Mouse (Mus musculus): ENCODE measurements around the gene Plcb3.

Gene Plcb3

DNA sequence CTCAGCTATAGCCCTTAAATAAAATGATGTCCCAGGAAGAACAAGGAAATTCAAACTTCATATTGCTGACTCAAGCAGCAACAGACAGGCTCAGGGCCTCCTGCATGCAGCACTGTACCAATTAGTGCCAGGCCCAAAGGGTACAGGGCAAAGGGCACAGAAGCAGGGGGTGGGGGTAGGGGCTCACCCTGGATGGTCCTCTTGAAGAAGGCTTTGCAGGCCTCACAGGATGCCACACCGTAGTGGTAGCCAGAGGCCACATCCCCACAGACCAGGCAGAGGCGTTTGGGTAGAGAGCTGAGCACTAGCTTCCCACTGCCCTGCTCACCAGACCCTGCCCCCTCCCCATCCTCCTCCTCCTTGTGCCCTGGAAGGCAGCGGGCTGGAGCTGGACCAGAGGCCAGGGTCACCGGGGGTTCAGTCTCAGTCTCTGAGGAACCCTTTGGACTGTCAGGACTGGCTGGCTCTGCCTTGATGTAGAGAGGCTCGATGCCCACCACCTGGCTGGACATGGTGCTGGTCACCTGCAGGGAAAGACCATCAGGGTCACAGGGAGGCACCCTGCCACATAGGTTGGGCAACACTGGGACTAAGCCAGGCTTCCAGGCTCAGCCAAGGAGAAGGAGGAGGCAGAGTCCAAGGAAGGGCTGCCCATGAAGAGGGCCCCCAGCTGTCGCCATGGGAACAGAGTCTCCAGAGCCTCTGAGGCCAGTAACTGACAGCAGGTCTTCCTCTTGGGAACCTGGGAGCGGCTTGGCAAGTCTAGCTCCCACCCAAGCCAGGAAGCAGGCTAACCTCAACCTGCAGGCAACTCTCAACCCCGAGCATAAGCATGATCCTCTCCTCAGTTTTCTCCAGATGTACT, 56.2 kb downstream of the Plcb3 start:
- peak; percentile 92 for DNase-seq (ENCODE audit: low spot score)

DNA sequence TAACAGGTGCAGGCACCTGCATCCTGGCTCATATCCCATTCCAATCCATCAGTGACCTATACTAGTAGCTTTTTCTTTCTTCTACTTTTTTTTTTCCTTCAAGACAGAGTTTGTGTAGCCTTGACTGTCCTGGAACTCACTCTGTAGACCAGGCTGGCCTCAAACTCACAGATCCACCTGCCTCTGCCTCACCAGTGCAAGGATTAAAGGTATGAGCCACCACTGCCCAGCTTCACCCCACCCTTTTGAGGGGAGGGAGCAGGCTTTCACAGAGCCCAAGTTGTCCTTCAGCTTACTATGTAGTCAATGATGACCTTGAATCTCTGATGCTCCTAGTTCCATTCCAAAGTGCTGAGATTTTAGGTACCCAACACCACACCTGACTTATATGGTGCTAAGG, 56.8 kb downstream of the Plcb3 start:
- no peak for DNase-seq (ENCODE audit: low spot score)

DNA sequence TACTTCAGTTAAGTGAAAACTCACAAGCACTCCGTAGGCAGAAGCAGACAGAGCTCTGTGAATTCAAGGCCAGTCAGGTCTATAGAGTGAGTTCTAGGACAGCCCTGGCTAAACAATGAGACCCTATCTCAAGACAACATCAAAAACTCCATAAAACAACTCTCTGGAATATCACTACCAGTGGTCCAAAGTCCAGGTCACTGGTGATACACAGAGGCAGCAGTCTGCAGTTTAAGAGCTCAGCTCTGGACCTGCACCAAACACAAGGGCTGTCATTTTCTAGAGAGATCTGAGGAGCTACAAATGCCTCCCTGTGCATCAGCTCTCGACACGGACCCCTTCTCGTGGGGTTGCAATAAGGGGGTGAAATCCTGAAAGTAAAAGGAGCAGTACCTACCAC, 57.9 kb downstream of the Plcb3 start:
- DNase-seq (ENCODE audit: low spot score), result no peak

DNA sequence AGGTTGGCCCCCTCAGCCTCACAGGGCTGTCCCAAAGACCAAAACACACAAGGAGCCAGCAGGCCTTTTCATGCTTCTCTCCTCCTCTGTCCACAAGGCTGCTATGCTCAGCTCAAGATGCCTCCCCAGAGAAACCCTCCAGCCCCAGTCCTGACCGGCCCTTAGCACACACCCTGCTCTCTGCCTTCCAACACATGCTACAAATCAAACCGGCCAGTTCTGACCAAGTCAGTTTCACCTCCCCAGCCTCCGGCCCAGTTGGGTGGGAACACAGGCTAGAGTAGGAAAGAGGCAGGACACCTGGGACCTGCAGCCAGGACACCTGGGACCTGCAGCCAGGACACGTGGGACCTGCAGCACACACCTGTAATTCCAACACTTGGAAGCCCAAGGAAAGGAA, 59.8 kb downstream of the Plcb3 start:
- DNase-seq (ENCODE audit: low spot score), result no peak

DNA sequence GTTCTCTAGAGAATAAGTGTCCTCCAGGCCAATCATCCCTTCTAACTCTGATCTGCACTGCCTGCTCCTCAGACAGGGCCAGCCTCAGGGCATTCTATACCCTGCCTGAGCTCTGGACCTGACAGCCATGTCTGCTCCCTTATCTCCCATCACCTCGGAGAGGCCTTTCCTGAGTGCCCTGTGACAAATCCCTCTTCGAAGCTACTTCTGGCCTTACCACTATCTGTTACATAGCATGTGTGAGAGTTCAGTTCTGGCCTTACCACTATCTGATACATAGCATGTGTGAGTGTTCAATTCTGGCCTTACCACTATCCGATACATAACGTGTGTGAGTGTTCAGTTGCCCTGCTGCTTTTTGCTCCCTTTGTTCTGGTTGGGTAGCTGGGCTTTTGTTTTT, 61.0 kb downstream of the Plcb3 start:
- DNase-seq (ENCODE audit: low spot score), result no peak

DNA sequence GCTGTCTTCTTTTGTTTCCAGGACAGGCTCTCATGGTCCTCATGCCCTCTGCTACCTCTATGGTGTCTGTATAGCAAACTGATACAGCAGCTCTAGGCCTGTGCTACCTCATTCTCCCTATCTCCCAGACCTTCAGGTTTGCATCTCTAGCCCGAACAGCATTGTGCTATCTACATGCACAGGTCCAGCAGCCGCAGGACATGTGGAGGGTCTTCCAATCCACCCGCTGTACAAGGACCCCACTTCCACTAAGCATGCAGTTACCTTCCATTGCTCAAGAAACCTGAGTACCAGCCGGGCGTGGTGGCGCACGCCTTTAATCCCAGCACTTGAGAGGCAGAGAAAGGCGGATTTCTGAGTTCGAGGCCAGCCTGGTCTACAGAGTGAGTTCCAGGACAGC, 61.7 kb downstream of the Plcb3 start:
- no peak for DNase-seq (ENCODE audit: low spot score)

DNA sequence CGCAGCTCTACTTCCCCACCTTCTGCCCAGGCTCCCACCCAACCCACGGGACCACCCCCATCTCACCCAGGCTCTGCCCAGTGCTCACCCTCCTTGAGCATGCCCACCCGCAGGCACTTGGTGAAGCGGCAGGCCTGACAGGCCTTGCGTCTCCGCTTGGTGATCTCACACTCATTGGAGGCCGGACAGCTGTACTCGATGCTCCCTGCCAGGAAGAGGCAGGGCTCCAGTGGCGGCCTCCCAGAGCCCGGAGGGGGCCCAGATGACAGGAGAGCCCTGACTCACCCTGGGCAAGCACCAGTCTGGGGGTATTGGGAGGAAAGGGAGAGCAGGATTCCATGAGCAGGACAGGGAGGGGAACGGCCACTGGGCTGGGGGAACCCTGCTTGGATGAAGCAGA, 62.3 kb downstream of the Plcb3 start:
- no peak for DNase-seq (ENCODE audit: low spot score)

DNA sequence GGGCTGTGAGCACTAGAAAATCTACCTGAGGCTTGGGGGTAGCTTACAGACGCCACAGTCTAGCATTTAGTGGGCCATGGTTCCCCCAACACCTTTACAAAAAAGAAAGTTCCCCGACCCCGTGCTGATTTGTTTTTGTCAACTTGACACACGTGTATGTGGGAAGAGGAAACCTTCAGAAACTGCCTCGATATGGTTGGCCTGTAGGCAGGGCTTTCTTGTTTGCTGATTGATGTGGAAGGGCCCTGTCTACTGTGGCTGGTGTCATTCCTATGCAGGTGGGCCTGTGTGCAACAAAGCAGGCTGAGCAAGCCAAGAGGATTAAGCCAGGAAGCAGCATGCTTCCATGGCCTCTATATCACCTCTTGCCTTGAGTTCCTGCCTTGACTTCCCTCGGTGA, 63.2 kb downstream of the Plcb3 start:
- no peak for DNase-seq (ENCODE audit: low spot score)

DNA sequence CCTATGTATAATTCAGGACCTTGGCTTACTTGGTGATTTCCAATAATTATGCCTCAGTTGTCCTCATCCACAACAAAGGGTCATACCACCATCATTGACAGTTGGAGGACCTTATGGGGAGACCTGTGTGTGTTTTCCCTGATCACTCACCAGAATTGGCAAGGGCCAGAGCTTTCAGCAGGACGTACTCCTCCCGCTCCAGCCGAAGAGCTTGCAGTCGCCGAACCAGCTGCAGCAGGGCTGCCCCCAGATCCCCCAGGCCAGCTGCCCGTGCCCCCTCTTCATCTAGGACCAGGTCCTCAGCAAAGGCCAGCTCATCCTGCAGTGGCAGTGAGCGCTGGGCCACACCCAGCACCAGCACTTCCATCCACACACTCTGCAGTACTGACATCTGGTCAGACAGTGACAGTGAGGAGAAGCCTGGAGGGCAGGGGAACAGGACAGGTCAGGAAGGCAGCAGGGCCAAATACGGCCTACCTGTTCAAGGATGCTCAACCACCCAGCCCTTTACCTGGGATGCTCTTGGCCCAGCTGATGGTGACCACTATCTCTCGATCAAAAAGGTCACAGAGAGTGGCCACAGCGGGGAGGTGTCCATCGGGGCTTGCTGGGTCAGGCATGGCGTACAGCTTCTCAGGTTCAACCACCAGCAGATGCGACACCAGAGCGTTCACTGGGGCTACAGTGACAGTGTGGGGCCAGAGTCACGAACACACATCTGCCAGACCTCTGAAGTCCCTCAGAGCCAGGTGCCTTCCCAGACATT, 63.9 kb downstream of the Plcb3 start:
- no peak for DNase-seq (ENCODE audit: low spot score)

DNA sequence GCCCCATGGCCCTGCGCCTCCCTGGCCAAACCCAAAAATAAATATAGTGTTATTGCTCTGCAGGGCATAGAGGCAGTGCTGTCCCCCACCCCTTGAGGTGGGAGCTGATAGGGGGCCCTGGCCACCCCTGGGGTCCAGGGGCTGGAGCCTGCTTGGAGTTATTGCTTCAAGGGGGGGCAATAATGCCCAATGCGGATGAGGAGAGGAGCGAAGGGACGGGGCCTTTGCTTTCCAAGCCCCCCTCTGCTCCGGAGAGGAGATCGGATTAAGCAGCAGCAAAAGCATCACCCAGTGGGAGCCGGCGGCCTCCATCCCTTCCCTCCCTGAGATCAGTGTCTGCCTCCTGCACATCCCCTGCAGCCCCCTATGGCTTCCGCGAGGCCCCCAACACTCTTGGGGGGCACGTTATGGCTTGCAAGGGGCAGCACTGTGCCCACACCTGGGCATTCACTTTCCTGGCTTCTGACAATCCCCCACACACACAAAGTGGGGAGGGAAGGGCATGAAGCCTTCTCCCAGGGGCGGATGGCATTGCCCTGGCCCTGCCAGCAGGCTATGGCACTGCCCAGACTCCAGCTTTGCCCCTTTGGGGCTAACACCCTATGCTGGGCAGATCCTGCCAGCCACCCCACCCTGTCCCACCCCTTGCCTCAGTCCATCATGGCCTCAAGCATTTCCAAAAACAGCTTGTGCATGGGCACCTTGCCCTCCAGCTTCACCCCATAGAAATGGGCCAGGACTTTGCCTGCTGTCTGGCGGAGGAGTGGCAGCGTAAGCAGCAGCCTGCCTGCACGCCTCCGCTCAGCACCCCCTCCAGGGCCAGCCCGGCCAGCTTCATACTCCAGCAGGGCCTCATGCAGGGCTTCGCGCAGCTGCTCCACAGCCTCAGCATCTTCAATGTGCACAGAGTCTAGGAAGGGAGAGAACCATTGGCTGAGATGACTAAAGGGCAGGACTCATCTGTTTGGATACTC, 64.9 kb downstream of the Plcb3 start:
- DNase-seq (ENCODE audit: low spot score), result no peak

DNA sequence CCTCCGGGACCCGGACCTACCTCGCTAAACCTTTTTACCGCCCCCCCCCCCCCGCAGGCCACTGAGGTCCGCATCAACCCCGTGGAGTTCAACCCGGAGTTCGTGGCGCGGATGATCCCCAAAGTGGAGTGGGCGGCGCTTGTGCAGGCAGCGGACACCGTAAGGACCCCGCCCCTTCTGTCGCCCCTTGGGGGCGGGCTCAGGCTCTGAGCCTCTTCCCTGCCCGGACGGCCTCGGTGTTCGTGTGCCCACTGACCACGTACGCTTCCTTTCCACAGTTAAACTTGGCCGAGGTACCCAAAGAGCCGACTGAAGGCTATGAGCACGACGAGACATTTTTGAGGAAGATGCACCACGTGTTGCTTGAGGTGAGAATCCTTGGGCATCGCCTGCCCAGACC, 66.0 kb downstream of the Plcb3 start:
- peak; percentile 67 for DNase-seq (ENCODE audit: low spot score)

DNA sequence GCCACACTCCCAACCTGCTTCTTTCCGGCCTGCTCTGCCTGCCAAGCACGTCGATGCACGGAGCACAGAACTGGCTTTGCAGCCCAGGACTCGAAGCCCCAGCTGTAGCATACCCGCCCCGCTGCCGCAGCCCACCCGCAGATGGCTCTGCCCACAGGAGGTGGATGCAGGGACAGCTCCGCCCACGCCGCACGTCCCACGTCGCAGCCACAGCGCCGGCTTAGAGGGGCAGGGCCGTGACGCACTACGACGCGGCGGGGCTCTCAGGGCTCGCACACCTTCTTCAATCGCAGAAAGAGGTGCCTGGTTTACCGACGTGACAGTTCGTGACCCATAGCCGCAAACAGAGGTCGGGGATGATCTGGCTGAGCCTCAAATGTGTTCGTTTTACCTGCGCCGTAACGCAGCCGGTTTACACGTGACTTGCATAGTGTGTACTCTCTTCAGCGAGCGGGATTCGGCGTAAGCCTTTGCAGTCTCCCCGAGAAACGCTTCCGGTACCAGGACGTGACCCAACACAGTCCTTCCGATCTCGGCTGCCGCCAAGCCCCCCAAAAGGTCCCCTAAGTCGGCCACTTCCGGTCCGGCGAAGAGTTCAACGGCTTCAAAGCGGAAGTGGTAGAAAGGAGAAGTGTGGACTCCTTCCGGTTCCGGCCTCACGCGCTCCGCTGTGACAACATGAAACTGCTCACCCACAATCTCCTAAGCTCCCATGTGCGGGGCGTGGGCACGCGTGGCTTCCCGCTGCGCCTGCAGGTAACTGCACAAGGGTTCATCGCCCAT, 66.6 kb downstream of the Plcb3 start, which contains the start of the genes Trmt112 and Prdx5:
Gene Trmt112, plus strand, starts transcription at position 192 of the 783 bp plus-strand sequence.
Gene Prdx5, minus strand, starts transcription at position 600 of the 783 bp plus-strand sequence.
- DNase-seq (ENCODE audit: low spot score), result peak; percentile 98

DNA sequence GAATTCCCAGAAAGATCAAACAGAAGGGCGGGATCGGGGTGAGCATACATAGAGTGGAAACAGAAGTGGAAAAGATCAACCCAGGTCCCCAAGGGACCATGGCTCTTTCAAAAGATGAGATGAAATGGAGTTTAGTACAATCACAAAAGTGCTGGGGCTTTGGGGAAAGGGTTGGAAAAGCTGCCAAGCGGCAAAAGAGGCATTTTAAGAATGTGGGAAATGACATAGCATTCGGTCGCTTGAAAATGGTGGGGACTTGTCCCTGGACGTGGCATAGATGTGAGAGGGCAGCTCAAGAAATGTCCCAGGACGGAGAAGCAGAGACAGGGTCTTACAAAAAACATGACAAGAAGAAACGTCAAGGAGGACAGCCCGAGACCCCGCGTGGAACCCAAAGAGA, 67.2 kb downstream of the Plcb3 start:
- peak; percentile 46 for DNase-seq (ENCODE audit: low spot score)

DNA sequence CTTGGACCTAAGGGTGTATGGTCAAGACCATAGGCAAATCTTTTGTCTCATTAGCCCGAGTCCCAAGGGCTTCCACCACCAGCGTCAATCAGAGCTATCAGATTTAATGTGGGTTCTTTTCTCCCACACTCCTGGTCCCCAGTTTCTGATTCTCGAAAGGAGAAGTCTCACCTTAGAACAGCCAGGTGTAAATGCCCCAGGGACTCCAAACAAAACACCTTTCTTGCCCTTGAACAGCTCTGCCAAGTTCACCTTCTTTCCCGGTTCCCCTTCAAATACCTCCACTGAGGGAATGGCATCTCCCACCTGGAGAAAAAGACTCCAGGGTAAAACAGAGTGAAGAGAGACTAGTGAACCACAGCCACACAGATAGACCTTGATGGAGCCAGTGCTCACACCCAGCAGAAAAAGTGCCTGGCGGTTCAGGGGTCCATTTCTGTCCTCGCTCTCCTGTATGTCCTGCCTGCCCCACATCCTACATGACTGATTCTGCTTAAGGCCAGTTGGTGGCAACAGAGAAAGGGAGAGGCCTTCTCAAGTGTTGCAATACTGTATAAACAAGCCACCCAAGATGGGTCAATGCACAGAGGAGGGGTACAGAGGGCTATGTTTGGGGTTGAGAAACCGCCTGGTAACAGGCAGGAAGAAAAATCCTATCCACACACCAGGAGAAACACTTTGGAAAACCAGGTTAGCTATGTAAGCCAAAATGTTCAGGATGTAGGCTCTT, 68.3 kb downstream of the Plcb3 start:
- DNase-seq (ENCODE audit: low spot score), result peak; percentile 69

DNA sequence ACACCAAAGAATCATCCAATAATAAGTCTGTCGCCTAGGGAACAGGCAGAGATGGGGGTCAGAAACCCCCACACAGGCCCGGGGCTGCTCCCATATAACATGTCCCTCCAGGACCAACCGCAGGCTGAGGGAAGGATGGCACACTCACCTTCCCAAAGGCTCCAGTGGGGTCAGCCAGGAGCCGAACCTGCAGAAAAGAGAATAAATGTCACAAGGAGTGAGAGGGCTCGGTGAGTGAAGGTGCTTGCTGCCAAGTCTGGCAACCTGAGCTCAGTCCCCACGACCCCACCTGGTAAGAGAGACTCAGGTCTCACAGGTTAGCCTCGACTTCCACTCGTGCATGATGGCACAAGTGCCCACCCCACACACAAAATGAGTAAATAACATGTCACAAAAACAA, 69.2 kb downstream of the Plcb3 start:
- no peak for DNase-seq (ENCODE audit: low spot score)

DNA sequence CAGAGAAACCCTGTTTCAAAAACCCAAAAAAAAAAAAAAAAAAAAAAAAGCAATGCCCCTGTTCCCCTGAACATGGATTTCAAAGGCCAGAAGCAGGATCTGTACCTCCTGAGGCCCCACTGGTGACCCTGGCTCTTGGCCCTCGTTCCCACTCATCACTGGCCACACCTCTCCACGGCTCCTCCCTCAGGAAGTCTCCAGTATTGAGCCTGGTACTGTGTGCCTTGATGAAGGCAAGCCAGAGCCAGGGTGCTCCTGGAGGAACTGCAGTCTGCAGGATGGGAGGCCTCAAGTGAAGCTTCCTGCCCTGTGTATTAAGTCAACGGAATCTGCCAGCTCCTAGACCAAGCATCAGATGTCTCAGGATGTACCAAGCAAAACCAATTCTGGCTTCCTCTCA, 70.1 kb downstream of the Plcb3 start:
- DNase-seq (ENCODE audit: low spot score), result no peak

DNA sequence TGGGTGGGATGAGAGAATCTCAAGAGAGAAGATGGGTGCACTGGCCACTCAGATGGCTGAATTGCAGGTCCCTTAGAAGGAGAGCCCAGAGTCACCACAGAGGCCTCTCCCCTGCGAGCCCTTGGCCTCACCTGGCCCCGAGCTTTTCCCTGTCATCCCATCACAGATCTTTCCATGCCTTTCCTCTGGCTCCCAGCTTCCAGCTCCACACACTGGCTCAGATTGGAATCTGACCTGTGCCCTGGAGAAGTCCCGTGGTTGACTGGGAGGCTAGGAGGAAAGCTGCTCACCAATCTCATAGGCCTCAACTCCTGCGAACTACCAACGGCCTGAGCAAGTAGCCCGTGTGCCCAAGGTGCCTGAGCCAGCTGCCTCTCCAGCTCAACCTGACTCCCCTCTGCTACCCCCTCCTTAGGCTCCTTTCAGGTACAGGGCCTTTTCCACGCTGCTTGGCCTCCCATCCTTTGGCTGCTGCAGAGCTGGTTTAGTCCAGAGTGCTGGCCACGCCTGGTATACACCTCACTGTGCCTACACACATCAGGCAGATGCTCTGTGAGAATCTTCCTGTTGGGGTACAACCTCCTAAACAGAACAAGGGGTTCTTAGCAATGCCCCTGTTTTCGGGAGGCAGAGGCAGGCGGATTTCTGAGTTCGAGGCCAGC, 70.6 kb downstream of the Plcb3 start:
- DNase-seq (ENCODE audit: low spot score), result peak; percentile 54

DNA sequence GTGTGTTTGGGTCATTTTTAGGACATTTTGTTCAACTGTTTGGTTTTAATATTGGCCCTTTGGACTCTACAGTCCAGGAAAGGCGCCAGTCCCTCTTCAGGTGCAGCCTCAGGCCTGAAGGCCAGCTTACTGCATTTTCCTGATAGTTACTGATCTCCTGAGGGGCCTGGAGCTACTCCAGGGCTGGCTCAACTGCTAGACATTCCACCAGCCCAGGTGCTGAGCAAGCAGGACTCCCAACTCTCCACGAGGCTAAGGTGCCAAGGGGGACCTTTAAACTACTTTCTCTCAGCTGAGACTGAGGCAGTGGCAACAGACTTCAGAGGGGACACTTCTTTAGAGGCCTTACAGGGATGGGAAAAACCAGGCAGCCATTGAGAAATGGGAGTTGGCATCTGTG, 71.4 kb downstream of the Plcb3 start:
- no peak for DNase-seq (ENCODE audit: low spot score)

DNA sequence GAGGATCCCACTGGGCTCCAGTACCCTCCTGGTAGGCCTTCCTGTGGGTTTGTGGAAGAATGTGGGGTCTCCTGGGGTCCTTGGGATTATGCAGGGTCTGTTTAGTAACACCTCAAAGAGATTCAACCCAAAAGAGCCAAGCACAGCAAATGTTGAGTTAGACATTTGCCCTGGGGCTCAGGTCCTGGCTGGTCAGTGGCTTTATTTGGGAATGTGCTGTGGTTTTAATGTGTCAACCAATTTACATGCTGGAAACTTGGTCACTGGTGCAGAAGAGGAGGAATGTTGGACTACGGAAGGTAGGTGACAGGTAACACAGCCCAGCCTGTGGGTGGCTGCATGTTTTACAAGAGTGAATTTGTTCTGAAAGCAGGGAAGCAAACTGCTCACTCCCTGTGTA, 73.2 kb downstream of the Plcb3 start:
- DNase-seq (ENCODE audit: low spot score), result no peak
